22 mouse cellular contexts compared by ENCODE assay signal in the genomic region with DNA sequence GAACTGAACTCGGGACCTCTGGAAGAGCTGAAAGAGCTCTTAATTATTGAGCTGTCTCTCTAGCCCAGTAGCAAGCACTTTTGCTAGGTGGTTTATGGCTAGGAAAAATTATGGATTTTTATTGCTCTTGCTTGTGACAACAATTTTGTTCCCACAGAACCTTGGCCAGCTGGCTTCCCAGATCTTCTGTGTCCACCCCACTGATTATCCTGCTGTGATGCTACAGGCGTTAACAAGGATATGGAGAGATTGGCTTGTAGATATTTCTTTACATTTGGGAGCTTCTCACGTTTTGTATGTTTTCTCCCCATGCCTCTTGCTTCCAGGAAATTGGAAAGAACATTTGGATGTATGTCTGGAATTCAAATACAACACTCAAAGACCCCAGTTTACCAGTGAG.
DNase-seq lines count a peak whose midpoint lies in the region; ATAC-seq and TF ChIP-seq lines count a peak whose summit lies in the region.
"Had no signal": no experiment of that assay in that cellular context is flagged by ENCODE, and none has a peak within 500 bp of the region (broad histone marks: within the 10 kb centered on the region; RNA-seq: fewer than 3 reads in every experiment).

No protein-coding gene starts in this region.

- no peaks in the 10 kb centered on the region for H3K4me1 ChIP-seq in cerebellum, adult 2 months (ENCODE audit: control insufficient read depth, insufficient read depth, low read length)
- H3K4me1 ChIP-seq in hindbrain, embryonic 10.5 days (replicated peaks) = no peaks in the 10 kb centered on the region
- no peaks in the 10 kb centered on the region for H3K4me1 ChIP-seq in kidney, embryonic 15.5 days
- H3K4me1 ChIP-seq: forebrain, embryonic 10.5 days; forebrain, embryonic 13.5 days; hindbrain, embryonic 13.5 days; intestine, embryonic 15.5 days had no signal

- H3K4me3 ChIP-seq in cerebellum, adult 2 months (replicated peaks; ENCODE audit: insufficient read depth, low read depth, low read length) = no peak overlapping the region
- no peak overlapping the region for H3K4me3 ChIP-seq in hindbrain, embryonic 10.5 days
- no peak overlapping the region for H3K4me3 ChIP-seq in kidney, embryonic 15.5 days (replicated peaks)
- H3K4me3 ChIP-seq: forebrain, embryonic 10.5 days; forebrain, embryonic 13.5 days; heart, adult 2 months; hindbrain, embryonic 13.5 days; intestine, embryonic 15.5 days had no signal

- WGBS in cerebellum, adult 2 months = 35% methylated on average over 3 of the region's 3 CpGs
- WGBS in hindbrain, embryonic 10.5 days = 77% methylated on average over 3 of the region's 3 CpGs
- WGBS in kidney, embryonic 15.5 days = 70% methylated on average over 3 of the region's 3 CpGs

- no peaks in the 10 kb centered on the region for H3K27me3 ChIP-seq in cerebellum, adult 2 months (ENCODE audit: control insufficient read depth, insufficient read depth, low read length)
- H3K27me3 ChIP-seq in hindbrain, embryonic 10.5 days (ENCODE audit: insufficient read depth, poor library complexity, severe bottlenecking) = no peaks in the 10 kb centered on the region
- H3K27me3 ChIP-seq in kidney, embryonic 15.5 days = no peaks in the 10 kb centered on the region
- H3K27me3 ChIP-seq: forebrain, embryonic 13.5 days; hindbrain, embryonic 13.5 days; intestine, embryonic 15.5 days had no signal

- H3K4me2 ChIP-seq in kidney, embryonic 15.5 days = no peak overlapping the region
- H3K4me2 ChIP-seq: forebrain, embryonic 13.5 days; heart, embryonic 11.5 days; hindbrain, embryonic 13.5 days; intestine, embryonic 15.5 days had no signal

- peak; percentile 41 for DNase-seq in cerebellum, adult 11-12 months
- DNase-seq in cerebellum, postnatal 14 days = no peak
- peak; percentile 55 for DNase-seq in brain, adult 2 months (ENCODE audit: low read depth, low spot score)
- peak; percentile 16 to 45 for DNase-seq in cerebellum, adult 2 months
- peak; percentile 15 to 29 for DNase-seq in cerebellum, postnatal 25 days
- DNase-seq in hindbrain, embryonic 10.5 days (ENCODE audit: low spot score) = no peak
- DNase-seq: adrenal gland, adult 2 months; adrenal gland, postnatal 14 days; gastrocnemius, postnatal 10 days; gastrocnemius, postnatal 36 days; heart, adult 2 months; kidney, adult 11 months; kidney, adult 9 months had no signal

- TF ChIP-seq CTCF in cerebellum, adult 2 months (IDR thresholded peaks at IDR 0.05; ENCODE audit: borderline replicate concordance, insufficient read depth, low read depth, low read length) = no peak

- ATAC-seq in kidney, embryonic 15.5 days (replicated peaks; ENCODE audit: low FRiP score) = no peak
- ATAC-seq: CD4-positive, CD25-positive, alpha-beta regulatory T cell, adult 4 months; forebrain, embryonic 13.5 days; forebrain, embryonic 16.5 days; hindbrain, embryonic 16.5 days; intestine, embryonic 15.5 days had no signal

- H3K9me3 ChIP-seq in hindbrain, embryonic 10.5 days = no peaks in the 10 kb centered on the region
- H3K9me3 ChIP-seq in kidney, embryonic 15.5 days (replicated peaks) = no peaks in the 10 kb centered on the region
- H3K9me3 ChIP-seq: forebrain, embryonic 10.5 days; hindbrain, embryonic 13.5 days; intestine, embryonic 15.5 days had no signal

- H3K9ac ChIP-seq in kidney, embryonic 15.5 days = no peak overlapping the region
- H3K9ac ChIP-seq: forebrain, embryonic 13.5 days; hindbrain, embryonic 13.5 days; intestine, embryonic 15.5 days had no signal

- H3K36me3 ChIP-seq in hindbrain, embryonic 10.5 days = no peaks in the 10 kb centered on the region
- H3K36me3 ChIP-seq in kidney, embryonic 15.5 days = no peaks in the 10 kb centered on the region
- H3K36me3 ChIP-seq: forebrain, embryonic 10.5 days; hindbrain, embryonic 13.5 days; intestine, embryonic 15.5 days had no signal

- no peak overlapping the region for H3K27ac ChIP-seq in cerebellum, adult 2 months (ENCODE audit: insufficient read depth, low read length)
- H3K27ac ChIP-seq in hindbrain, embryonic 10.5 days = no peak overlapping the region
- H3K27ac ChIP-seq in kidney, embryonic 15.5 days = no peak overlapping the region
- H3K27ac ChIP-seq: forebrain, embryonic 10.5 days; forebrain, embryonic 13.5 days; heart, adult 2 months; hindbrain, embryonic 13.5 days; intestine, embryonic 15.5 days had no signal

- TF ChIP-seq POLR2A in cerebellum, adult 2 months (IDR thresholded peaks at IDR 0.05; ENCODE audit: borderline replicate concordance, insufficient read depth, low read length) = no peak

Comparison
In these comparisons a context has a peak if more than half of its experiments do, and no peak if none do; other contexts are left out.
1. DNase-seq: peak in cerebellum, adult 11-12 months (single experiment), brain, adult 2 months (single experiment), cerebellum, adult 2 months (2 of 2) and cerebellum, postnatal 25 days (2 of 2); none in cerebellum, postnatal 14 days (0 of 2) and hindbrain, embryonic 10.5 days (single experiment).